Mouse (Mus musculus): ENCODE measurements around the gene Msi1.
"Not testable (repeated sequence)": the region's sequence is repeated elsewhere in the genome, so short reads cannot be mapped to it uniquely, and the experiment has no call there.

Msi1 gene

DNA sequence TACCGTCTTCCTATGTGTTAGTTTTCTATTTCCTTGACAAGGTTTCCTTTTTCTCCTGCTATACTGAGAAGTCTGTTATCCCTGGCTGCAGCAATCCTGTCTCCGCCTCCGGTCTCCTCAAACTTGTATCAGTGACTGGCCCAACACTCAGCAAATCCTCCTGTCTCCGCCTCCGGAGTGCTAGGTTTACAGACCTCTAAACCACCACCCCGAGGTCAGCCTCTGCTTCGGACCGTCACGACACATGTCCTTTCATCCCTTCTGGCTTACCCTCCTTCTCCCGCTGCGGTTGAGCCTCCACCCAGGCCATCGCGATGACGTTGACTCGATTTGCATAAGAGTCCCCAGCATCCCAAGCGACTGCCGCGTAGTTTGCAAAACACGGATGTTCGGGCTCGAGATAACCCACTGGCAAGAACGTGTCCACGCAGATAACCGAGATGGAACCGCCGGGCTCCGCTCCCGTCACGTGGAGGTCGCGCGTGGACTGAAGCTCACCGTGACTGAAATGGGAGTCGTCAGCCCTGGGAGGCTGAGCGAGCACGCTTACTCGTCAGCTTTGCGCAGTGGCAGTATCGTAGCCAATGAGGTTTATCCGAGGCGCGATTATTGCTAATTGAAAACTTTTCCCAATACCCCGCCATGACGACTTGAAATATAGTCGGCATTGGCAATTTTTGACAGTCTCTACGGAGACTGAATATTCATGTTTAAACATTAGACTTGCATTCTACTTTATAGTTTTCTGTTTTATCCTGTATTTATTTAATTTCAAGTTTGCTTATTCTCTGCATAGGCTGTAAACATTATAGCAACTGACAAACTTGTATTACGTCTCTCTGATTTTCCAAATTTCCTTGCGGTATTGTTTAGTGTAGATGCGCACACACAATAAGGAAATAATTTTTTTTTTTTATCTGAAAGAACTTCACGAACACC is 60.6 kb downstream of the Msi1 start:
- DNase-seq (ENCODE audit: low read depth, low spot score), result peak; percentile 85

GRCm38 (mm10) chr5:115490638-115491000 is 61.2 kb downstream of the Msi1 start:
- no peak for DNase-seq (ENCODE audit: low read depth, low spot score)

DNA sequence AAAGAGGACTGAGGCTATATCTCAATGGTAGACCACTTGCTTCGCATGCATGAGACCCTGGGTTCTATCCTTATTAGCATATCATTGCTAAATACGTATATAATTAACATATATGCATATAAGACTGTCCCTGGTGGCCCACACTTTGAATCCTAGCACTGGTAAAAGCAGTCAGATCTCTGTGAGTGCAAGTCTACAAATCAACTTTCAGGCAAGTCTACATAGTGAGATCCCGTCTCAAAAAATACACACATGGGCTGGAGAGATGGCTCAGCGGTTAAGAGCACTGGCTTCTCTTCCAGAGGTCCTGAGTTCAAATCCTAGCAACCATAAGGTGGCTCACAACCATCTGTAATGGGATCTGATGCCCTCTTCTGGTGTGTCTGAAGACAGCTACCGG is 61.7 kb downstream of the Msi1 start:
- no peak for DNase-seq (ENCODE audit: low read depth, low spot score)

DNA sequence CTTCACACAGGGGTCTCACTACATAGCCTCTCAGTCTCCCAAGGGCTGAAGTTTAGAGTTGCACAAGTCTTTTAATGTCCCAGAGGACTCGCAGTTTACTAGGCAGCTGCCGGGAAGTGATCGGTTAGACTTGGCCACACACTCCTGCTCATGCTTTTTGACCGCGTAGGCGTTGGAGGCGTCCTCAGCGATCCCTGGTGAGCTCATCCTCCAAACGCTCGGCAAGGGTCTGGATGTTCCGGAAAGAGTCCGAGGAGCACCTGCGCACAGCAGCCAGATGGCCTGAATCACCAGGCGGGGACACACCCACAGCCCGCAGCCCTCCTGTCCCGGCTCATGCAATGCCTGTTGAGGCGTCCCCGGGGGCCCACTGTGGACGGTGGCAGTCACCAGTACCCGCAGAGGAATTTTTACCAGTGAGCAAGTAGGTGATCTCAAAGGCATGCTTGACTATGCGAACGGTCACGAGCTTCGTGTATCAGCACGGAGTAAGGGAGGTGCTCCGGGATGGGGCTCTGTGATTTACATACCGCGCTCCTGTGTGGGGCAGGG is 62.4 kb downstream of the Msi1 start:
- DNase-seq (ENCODE audit: low read depth, low spot score), result no peak

GRCm38 (mm10) chr5:115492711-115493335 is 63.4 kb downstream of the Msi1 start:
- DNase-seq (ENCODE audit: low read depth, low spot score), result no peak

DNA sequence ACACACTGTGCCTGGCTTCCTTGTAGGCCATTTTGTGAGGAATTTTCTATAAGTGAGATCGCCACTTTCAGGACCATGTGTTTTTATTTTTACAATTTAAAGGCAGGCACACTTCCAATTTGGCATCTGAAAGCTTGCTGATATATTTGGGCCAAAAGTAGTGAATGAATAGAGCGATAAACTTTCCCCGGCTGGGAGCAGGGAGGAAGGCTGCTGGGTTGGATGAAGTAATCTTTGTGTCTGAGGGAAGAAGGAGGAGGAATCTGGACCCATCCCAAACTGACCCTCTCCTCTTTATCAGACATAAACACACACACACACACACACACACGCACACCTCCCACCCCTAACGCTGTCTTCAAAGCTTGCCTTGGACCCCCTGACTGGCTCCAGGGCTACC is 64.0 kb downstream of the Msi1 start:
- peak; percentile 39 for DNase-seq (ENCODE audit: low read depth, low spot score)

DNA sequence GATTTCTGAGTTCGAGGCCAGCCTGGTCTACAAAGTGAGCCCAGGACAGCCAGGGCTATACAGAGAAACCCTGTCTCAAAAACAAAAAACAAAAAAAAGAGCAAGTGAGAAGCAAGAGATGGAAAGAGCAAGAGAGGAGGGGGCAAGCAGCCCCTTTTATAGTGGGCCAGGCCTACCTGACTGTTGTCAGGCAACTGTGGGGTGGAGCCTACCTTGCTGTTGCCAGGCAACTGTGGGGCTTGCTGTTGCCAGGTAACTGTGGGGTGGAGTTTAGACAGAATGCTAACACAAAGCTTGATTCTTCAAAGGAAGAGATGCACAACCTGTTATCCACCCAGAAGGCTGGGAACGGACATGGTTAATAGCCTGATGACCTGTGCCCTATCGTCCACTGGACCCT is 66.2 kb downstream of the Msi1 start:
- not testable (repeated sequence) for DNase-seq (ENCODE audit: low read depth, low spot score)

DNA sequence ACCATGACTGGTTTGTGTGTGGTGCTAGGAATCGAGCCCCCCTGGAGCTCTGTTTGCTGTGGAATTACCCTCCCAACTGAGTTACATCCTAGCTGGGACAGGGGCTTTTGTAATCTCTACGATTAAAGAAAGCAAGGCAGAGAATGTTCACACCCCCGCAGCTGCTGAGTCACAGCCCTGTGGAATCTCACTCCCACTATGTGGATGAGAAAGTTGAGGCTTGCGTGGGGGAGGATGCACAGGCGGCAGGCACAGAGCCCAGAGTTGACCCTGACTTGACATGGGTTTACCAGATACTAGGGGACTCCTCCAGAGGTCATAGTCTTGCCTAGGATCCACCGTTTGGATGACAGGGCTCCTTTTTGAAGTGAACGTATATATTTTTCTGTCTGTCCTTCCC is 67.6 kb downstream of the Msi1 start:
- DNase-seq (ENCODE audit: low read depth, low spot score), result no peak

- no peak for DNase-seq (ENCODE audit: low read depth, low spot score)
Measured at GRCm38 (mm10) chr5:115498307-115499240, 69.2 kb downstream of the Msi1 start.

GRCm38 (mm10) chr5:115500383-115500935 is 71.1 kb downstream of the Msi1 start:
- DNase-seq (ENCODE audit: low read depth, low spot score), result no peak

- DNase-seq (ENCODE audit: low read depth, low spot score), result no peak
Measured at GRCm38 (mm10) chr5:115503035-115503434, 73.6 kb downstream of the Msi1 start.

Measured in telencephalon, adult 2 months (tissue).